Mouse (Mus musculus): ENCODE results near the gene Cdcp2.

- TF ChIP-seq CTCF (IDR thresholded peaks at IDR 0.05; ENCODE audit: borderline replicate concordance, extremely low read depth, insufficient read depth, insufficient read length) = no peak
- TF ChIP-seq POLR2A (IDR thresholded peaks at IDR 0.05; ENCODE audit: borderline replicate concordance, extremely low read depth, insufficient read depth, insufficient read length, poor library complexity, severe bottlenecking) = no peak
Measured at GRCm38 (mm10) chr4:107067151-107067840, 29.4 kb upstream of the Cdcp2 start.

Measured in brain, embryonic 14.5 days (tissue).